Mouse (Mus musculus) bone marrow, adult 2 months (tissue): ENCODE results near the gene Atp2a2. TPM values are rescaled to one million over a fixed set of nuclear protein-coding genes. Genes with fewer than 3 reads are reported as not detected.

Experiments
- H3K27ac ChIP-seq: fragments of 200-500 bp; 2 replicates; pipeline ENCODE4 v1.5.1; 2012; ENCODE audit warnings: low read depth, mild to moderate bottlenecking, control low read depth, inconsistent platforms, low read length; ENCODE audit not compliant: control insufficient read depth, poor library complexity, insufficient read depth
- H3K4me1 ChIP-seq: fragments of 200-500 bp; 2 replicates; pipeline ENCODE4 v1.6.1; 2011; ENCODE audit warnings: low read length; ENCODE audit not compliant: control insufficient read depth, insufficient read depth
- H3K4me3 ChIP-seq: fragments of 200-500 bp; replicated peaks from 2 replicates; pipeline ENCODE3; 2011; ENCODE audit warnings: mild to moderate bottlenecking, low read depth, low read length, control low read depth; ENCODE audit not compliant: control insufficient read depth
- CTCF ChIP-seq: fragments of 200-500 bp; IDR thresholded peaks from 2 replicates; pipeline ENCODE4 v1.5.1; 2011; ENCODE audit warnings: low read length, control low read depth; ENCODE audit not compliant: control insufficient read depth, insufficient read depth
- POLR2A ChIP-seq: fragments of 200-500 bp; IDR thresholded peaks from 2 replicates; pipeline ENCODE4 v1.6.1; 2011; ENCODE audit warnings: low read depth, mild to moderate bottlenecking, control low read depth, low read length, borderline replicate concordance; ENCODE audit not compliant: control insufficient read depth
- whole genome bisulfite sequencing: fragments of 180-500 bp; shearing (Covaris S2); methylation state at CpG from one replicate; pipeline ENCODE4 v1.1.7; 2018; 5-methylcytosine and 5-hydroxymethylcytosine counted together
- polyA plus RNA-seq: library from polyadenylated mRNA; stranded (reverse); fragments of >200 nt; gene quantifications from 2 replicates; pipeline ENCODE4 v1.2.4, GENCODE M21; 2011; ENCODE audit warnings: low replicate concordance; ENCODE audit not compliant: missing spikeins, insufficient read depth, insufficient read length

Gene Atp2a2
- polyA plus RNA-seq, 1 experiment = 35.8 TPM

DNA sequence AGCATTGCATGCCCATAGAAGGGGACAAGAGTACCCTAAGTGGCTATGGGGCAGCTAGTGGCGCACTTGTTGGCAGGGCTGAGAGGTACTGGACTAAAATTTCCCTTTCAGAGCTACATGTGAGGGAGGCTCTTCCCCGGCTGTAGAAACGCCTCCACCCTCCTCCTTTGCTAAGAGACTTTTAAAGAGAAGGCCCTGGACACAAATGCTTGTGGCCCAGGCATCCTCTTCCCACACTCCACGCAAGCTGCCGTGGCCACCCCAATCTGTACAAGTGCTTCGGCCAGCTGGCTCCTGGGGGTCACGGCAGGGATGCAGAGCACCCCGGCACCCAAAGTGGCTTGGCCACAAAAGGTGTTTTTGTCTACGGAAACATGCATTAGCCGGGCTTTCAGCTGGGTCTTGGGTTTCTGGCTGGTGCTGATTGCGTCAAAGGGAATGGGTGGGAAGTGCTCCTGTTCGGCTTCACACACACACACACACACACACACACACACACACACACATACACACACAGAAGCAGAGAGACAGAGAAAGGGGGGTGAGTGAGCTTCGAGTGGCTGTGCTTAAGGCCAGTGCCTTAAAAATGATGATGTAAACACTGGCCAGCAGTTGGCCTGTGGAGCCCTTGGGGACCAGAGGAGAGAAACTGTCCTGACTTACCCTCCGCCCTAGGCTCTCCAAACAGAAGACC lies 23.4 kb upstream of the Atp2a2 start:
- H3K27ac ChIP-seq = no peak overlapping the region
- H3K4me3 ChIP-seq = no peak overlapping the region
- H3K4me1 ChIP-seq = no peaks in the 10 kb centered on the region
- no peak for TF ChIP-seq CTCF
- no peak for TF ChIP-seq POLR2A
- WGBS = 78% methylated on average over 14 of the region's 14 CpGs

DNA sequence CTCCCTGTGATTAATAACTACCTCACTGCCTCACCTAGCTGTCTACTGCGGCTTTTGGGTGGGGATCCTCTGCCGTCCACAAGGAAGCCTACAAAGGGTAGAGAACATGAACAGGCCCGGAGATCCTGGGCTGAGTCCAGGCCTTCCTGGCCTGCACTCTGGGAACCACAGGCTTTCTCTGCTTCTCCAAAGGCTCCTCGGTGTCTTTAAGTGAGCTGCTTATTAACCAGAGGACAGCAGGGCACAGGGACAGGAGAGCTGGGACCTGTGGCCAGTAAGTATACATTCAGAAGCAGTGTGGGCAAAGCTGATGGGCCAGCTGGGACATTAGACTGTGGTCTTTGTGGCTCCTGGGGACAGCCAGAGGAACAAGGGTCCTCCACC lies 22.8 kb upstream of the Atp2a2 start:
- Histone ChIP-seq H3K27ac (no peak overlapping the region), H3K4me3 (no peak overlapping the region), H3K4me1 (no peaks in the 10 kb centered on the region)
- WGBS = 84% methylated on average over 4 of the region's 4 CpGs
- no peak for TF ChIP-seq POLR2A
- no peak for TF ChIP-seq CTCF

DNA sequence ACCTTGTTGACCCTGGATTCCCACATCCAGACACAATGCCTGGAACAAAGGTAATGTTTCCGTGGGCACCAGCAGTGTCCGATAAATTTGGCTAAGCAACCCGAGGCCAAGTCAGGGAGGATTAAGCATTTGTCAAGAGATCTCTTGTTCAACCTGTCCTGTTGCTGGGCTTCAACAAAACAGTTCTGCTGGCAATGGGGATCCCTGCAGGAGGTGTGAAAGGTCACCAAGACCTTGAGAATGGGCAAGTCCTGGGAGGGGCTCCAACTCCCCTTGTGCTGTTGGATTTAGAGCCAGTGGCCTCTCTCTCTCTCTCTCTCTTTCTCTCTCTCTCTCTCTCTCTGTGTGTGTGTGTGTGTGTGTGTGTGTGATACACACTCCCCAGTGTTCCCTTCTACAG lies 22.2 kb upstream of the Atp2a2 start:
- 80% methylated on average over 3 of the region's 3 CpGs for WGBS
- TF ChIP-seq CTCF (no peak), POLR2A (no peak)
- no peak overlapping the region for H3K27ac ChIP-seq
- H3K4me3 ChIP-seq = no peak overlapping the region
- H3K4me1 ChIP-seq = no peaks in the 10 kb centered on the region

DNA sequence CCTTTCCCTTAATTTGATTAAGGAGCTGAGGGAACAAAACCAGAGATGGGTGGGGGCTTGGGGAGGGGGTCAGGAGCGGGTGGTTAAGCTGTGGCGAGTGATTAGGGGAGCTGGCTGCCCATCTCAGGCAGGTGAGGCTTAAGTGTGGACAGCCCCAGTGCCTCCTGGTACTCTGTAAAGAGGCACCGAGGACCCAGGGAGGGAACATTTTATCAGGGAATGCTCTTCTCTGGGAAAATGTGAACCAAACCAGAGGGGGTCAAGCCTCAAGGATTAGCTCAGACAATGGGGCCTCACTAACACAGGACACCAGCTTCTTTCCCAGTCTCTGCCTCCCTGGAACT lies 19.1 kb upstream of the Atp2a2 start:
- H3K4me3 ChIP-seq = no peak overlapping the region
- 89% methylated on average over 3 of the region's 3 CpGs for WGBS
- H3K4me1 ChIP-seq = no peaks in the 10 kb centered on the region
- no peak overlapping the region for H3K27ac ChIP-seq
- no peak for TF ChIP-seq POLR2A
- TF ChIP-seq CTCF = no peak

DNA sequence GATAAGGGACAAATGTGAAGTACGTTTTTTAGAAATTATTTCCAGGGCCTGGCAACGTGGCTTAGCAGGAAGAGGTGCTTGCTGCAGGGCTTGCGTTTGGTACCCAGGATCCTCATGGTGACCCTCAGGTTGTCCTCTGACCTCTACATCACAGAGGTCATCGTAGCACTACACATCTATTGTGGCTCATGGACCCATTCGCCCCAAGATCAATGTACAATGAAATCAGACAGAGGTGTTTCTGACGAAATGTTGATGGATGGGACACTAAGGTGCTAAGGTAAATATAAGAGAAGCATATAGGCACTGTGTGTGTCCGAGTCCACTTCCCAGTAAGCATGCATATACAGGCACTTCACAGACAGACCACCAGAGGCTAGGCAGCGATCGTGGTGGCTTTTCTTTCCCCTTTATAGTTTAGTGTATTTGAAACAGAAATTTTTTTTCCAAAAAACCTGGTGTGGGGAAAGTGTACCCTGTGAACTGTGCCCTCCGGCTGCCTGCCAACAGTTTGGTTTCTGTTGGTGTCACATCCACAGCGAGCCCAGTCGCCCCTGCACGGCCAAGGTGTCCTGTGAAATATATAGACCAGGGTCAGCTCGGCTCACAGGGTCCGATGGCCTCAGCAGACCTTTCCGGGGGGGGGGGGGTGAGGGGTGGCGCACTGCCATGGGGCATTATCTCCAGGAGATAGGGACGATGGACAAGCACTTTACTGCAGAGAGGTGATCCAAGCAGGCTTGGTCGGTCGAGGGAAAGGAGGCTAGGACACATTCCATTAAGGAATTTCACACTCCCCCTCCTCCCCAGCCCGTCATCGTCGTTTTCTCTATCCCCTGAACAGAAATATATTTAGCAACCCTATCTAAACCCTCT lies 18.5 kb upstream of the Atp2a2 start:
- Histone ChIP-seq H3K4me1 (no peaks in the 10 kb centered on the region), H3K27ac (no peak overlapping the region), H3K4me3 (no peak overlapping the region)
- WGBS = 74% methylated on average over 23 of the region's 23 CpGs
- TF ChIP-seq CTCF (no peak), POLR2A (no peak)

DNA sequence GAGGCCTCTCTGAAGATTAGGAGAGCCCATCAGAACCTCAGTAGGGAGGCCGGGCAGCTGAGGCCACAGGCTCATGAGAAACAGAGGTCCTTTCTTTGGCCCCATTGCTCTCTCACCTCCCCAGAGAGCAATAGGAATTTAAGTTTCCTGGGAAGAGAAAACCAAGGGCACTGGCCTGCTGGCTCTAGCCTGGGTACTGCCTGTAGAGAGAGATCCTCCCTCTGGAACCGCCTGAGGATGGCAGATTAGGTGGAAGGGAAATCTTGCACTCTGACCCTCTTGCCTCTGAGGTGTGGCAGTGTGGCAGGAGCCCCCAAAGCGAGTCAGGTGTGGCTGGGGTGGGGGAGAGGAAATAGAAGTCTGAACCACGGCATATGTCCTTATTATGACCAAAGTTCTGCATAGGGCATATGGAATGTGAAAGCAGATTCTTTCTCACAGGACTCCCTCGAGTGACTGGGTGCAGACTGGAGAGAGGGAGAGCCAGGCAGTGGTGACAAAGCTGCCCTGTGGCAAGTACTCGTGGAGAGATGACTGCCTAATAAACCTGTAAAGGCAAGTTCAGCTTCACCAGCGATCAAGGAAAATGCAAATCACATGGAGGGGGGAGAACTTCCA lies 17.1 kb upstream of the Atp2a2 start:
- 52% methylated on average over 7 of the region's 7 CpGs for WGBS
- no peak for TF ChIP-seq CTCF
- no peak for TF ChIP-seq POLR2A

DNA sequence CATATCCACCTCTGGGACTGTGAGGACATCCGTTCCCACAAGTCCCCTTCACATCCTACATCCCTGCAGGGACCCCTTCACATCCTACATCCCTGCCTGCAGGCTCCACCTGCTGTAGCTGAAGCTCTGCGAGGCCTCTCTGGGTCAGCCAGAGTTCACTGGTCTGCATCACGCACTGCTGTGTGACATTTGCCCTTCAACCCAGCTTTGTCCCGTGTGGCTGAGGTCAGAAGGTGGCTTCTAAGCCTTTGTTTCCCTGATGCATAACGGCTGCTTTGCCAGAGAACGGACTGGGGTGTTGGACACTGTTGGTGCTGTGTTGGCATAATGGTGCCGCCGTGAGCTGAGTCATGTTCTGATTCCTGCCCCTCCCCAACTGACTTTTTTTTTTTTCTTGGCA lies 16.2 kb upstream of the Atp2a2 start:
- no peaks in the 10 kb centered on the region for H3K4me1 ChIP-seq
- no peak overlapping the region for H3K27ac ChIP-seq
- TF ChIP-seq CTCF = no peak
- TF ChIP-seq POLR2A = no peak
- no peak overlapping the region for H3K4me3 ChIP-seq
- WGBS = 76% methylated on average over 8 of the region's 8 CpGs

More for the DNA sequence above, 17.1 kb upstream of the Atp2a2 start:
- H3K27ac ChIP-seq = no peak overlapping the region
- no peaks in the 10 kb centered on the region for H3K4me1 ChIP-seq
- no peak overlapping the region for H3K4me3 ChIP-seq

DNA sequence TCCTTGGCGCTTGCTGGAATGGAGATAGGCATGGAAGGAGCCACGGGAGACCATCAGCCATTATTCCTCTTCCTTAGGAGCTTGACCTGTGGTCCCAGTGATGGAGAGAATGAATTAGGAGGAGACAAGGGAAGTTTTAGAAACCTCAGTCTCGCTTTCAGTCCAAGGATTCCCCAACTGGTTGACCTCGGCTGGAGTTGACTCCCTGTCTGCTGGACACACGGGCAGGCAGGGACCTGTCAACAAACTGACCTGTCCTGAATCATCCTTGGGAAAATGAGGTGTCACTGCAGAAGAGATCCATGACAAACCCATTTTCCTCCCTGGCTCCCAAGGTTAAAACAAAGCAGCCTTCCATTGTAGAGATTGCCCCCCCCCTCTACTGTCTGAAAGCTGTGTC lies 14.9 kb upstream of the Atp2a2 start:
- 79% methylated on average over 5 of the region's 5 CpGs for WGBS
- Histone ChIP-seq H3K4me1 (no peaks in the 10 kb centered on the region), H3K27ac (no peak overlapping the region), H3K4me3 (no peak overlapping the region)
- TF ChIP-seq CTCF = no peak
- TF ChIP-seq POLR2A = no peak
